Mouse (Mus musculus): Measurements from ENCODE around the gene Vmn1r26. TPM values are rescaled to one million over a fixed set of nuclear protein-coding genes. Genes with fewer than 3 reads are reported as not detected.
"Not testable (repeated sequence)": the region's sequence is repeated elsewhere in the genome, so short reads cannot be mapped to it uniquely, and the experiment has no call there.

Gene Vmn1r26
- total RNA-seq (2021) = not detected

DNA sequence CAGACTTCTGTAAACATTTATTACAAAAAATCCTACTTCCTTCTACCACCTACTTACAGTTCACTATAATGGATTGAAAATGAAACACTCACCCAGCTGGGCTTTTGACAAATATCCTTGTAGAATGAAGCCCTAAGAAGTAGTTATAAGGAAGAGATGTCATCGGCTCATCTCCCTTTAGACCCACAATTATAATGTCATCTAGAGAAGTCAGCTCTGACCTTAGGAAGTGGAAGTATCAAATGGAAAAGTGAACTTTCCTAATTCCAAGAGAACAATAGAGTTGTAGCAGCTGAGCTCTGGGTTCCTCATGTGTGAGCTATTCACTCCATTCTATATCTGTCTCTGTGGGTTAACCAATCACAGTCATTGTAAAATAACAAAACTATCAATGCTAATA lies at the start of gene Vmn1r26:
Gene Vmn1r26, minus strand, starts transcription at position 101 of the 400 bp plus-strand sequence.
- intact Hi-C loops (cut with DNase I) = no loop called here

DNA sequence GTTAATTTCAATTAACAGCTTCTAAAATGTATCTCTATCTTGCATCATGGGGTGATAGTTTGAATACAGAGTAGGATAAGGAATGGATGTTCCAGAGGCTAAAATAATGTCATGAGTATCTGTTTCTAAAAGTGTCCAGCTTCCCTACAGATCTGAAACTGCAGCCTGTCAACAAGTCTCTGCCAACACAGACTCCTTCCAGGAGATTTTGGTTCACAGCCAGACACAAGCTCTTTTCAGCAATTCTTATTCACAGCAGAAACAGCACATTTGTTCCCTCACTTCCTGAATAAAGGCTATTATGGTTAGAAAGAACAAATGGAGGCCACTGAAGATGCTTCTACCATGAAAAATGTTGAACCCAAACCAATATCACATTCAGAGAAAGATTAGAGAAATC lies 29.1 kb upstream of the Vmn1r26 start:
- DNase-seq (ENCODE audit: extremely low spot score in 1 of 2, low spot score in 2 of 2) = peak in 1 of 2 experiments; percentile 1
- intact Hi-C loops (cut with DNase I) = no loop called here

More for the DNA sequence above, at the start of gene Vmn1r26:
- DNase-seq (ENCODE audit: extremely low spot score in 1 of 2, low spot score in 2 of 2) = no peak

GRCm38 (mm10) chr6:58017478-58017877 lies 2.5 kb upstream of the Vmn1r26 start:
- peak in 1 of 2 experiments; percentile 14 for DNase-seq (ENCODE audit: extremely low spot score in 1 of 2, low spot score in 2 of 2)
- intact Hi-C loops (cut with DNase I) = not testable (repeated sequence)

DNA sequence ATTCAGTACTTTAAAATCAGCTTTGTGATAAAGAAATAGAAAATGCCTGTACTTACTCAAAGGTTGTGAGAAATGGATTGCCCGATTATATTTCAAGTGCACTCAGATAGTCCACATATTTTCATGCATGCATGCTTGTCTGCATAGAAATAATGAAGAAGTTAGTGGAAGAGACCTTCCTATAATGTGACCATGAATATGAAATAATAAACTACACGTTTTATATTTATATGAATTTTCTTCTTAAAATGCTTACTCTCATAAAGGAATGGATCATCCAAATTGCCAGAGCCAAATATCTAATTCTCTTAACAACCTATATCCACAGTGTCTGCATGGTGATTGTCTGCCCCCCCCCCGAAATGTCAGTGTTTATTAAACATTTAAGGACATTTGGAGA lies 34.2 kb downstream of the Vmn1r26 start, which contains the start of gene Vmn1r25:
Gene Vmn1r25, minus strand, starts transcription at position 101 of the 400 bp plus-strand sequence.
- DNase-seq (ENCODE audit: extremely low spot score in 1 of 2, low spot score in 2 of 2) = no peak
- intact Hi-C loops (cut with DNase I) = no loop called here

DNA sequence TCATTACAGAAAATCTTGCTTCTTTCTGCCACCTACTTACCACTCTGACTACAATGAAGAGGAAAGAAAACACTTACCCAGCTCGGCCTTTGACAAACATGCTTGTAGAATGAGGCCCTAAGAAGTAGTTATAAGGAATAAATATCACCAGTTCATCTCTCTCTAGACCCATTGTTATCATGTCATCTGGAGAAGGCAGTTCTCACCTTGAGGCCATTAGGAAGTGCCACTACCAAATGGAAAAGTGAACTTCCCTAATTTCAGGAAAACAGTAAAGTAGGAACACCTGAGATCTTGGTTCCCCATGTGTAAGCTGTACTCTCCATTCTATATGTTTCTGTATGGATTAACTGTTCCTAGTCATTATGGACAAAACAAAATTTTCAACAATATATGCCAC lies 53.6 kb downstream of the Vmn1r26 start, which contains the start of gene Vmn1r24:
Gene Vmn1r24, minus strand, starts transcription at position 101 of the 400 bp plus-strand sequence.
- intact Hi-C loops (cut with DNase I); DNase-seq (ENCODE audit: extremely low spot score in 1 of 2, low spot score in 2 of 2): not testable (repeated sequence)

Other genes with a start within 250 kb of the Vmn1r26 start
- 100 to 1,000 TPM; 158 to 172 TPM for gene Vopp1, start 190.0 kb downstream of the Vmn1r26 start, total RNA-seq (2021)
- gene Vmn1r21, start 164.8 kb downstream of the Vmn1r26 start, total RNA-seq (2021) = not detected
- gene Vmn1r22, start 107.1 kb downstream of the Vmn1r26 start, total RNA-seq (2021) = not detected
- not detected for gene Vmn1r23, start 88.3 kb downstream of the Vmn1r26 start, total RNA-seq (2021)
- not detected for gene Vmn1r24, start 53.7 kb downstream of the Vmn1r26 start, total RNA-seq (2021)
- not detected for gene Vmn1r25, start 34.3 kb downstream of the Vmn1r26 start, total RNA-seq (2021)
- gene Vmn1r27, start 203.7 kb upstream of the Vmn1r26 start, total RNA-seq (2021) = not detected
- gene Vmn1r28, start 246.9 kb upstream of the Vmn1r26 start, total RNA-seq (2021) = not detected